Mouse (Mus musculus): Measurements from ENCODE around the gene Ankrd63. TPM values are rescaled to one million over a fixed set of nuclear protein-coding genes. Genes with fewer than 3 reads are reported as not detected.

Gene Ankrd63
- polyA plus RNA-seq, 1 experiment from 2014 or later: not detected

- 74% methylated on average over 9 of the region's 9 CpGs for WGBS
- no peak overlapping the region for H3K4me3 ChIP-seq
- H3K9me3 ChIP-seq (replicated peaks): no peaks in the 10 kb centered on the region
- H3K36me3 ChIP-seq: no peaks in the 10 kb centered on the region
- H3K4me1 ChIP-seq: peaks cover 16% of the 10 kb centered on the region
- DNase-seq (ENCODE audit: low spot score): no peak
- H3K27ac ChIP-seq (replicated peaks): no peak overlapping the region
- peaks cover 34% of the 10 kb centered on the region for H3K27me3 ChIP-seq (ENCODE audit: low read depth, poor library complexity, severe bottlenecking)
These were observed 37.4 kb upstream of the Ankrd63 start for GRCm38 (mm10) chr2:118741183-118741582.

- no peaks in the 10 kb centered on the region for H3K36me3 ChIP-seq
- H3K27me3 ChIP-seq (ENCODE audit: low read depth, poor library complexity, severe bottlenecking): peaks cover 34% of the 10 kb centered on the region
- H3K4me1 ChIP-seq: peaks cover 10% of the 10 kb centered on the region
- 74% methylated on average over 3 of the region's 3 CpGs for WGBS
- no peak overlapping the region for H3K27ac ChIP-seq (replicated peaks)
- H3K9me3 ChIP-seq (replicated peaks): no peaks in the 10 kb centered on the region
- DNase-seq (ENCODE audit: low spot score): no peak
- H3K4me3 ChIP-seq: no peak overlapping the region
These were observed 36.6 kb upstream of the Ankrd63 start for GRCm38 (mm10) chr2:118740341-118740740.

- no peaks in the 10 kb centered on the region for H3K9me3 ChIP-seq (replicated peaks)
- peaks cover 8% of the 10 kb centered on the region for H3K4me1 ChIP-seq
- H3K4me3 ChIP-seq: no peak overlapping the region
- peaks cover 43% of the 10 kb centered on the region for H3K27me3 ChIP-seq (ENCODE audit: low read depth, poor library complexity, severe bottlenecking)
- no peak for DNase-seq (ENCODE audit: low spot score)
- whole genome bisulfite sequencing: 66% methylated on average over 5 of the region's 5 CpGs
- H3K36me3 ChIP-seq: no peaks in the 10 kb centered on the region
- H3K27ac ChIP-seq (replicated peaks): no peak overlapping the region
These were observed 29.6 kb upstream of the Ankrd63 start for GRCm38 (mm10) chr2:118733341-118733740.

- H3K4me3 ChIP-seq: no peak overlapping the region
- DNase-seq (ENCODE audit: low spot score): no peak
- no peaks in the 10 kb centered on the region for H3K36me3 ChIP-seq
- WGBS: 82% methylated on average over 5 of the region's 5 CpGs
- peaks cover 57% of the 10 kb centered on the region for H3K27me3 ChIP-seq (ENCODE audit: low read depth, poor library complexity, severe bottlenecking)
- H3K27ac ChIP-seq (replicated peaks): no peak overlapping the region
- H3K9me3 ChIP-seq (replicated peaks): no peaks in the 10 kb centered on the region
- peaks cover 12% of the 10 kb centered on the region for H3K4me1 ChIP-seq
These were observed 28.2 kb upstream of the Ankrd63 start for GRCm38 (mm10) chr2:118731981-118732380.

GRCm38 (mm10) chr2:118730622-118730915 lies 26.8 kb upstream of the Ankrd63 start:
- Histone ChIP-seq H3K9me3 (replicated peaks) (no peaks in the 10 kb centered on the region), H3K4me3 (no peak overlapping the region), H3K27me3 (ENCODE audit: low read depth, poor library complexity, severe bottlenecking) (peaks cover 68% of the 10 kb centered on the region), H3K36me3 (no peaks in the 10 kb centered on the region), H3K4me1 (peaks cover 12% of the 10 kb centered on the region), H3K27ac (replicated peaks) (no peak overlapping the region)
- no peak for DNase-seq (ENCODE audit: low spot score)
- 3% methylated on average over 3 of the region's 3 CpGs for WGBS

- peaks cover 68% of the 10 kb centered on the region for H3K27me3 ChIP-seq (ENCODE audit: low read depth, poor library complexity, severe bottlenecking)
- no peak for DNase-seq (ENCODE audit: low spot score)
- H3K9me3 ChIP-seq (replicated peaks): no peaks in the 10 kb centered on the region
- H3K36me3 ChIP-seq: no peaks in the 10 kb centered on the region
- 28% methylated on average over 8 of the region's 8 CpGs for WGBS
- peaks cover 12% of the 10 kb centered on the region for H3K4me1 ChIP-seq
- H3K4me3 ChIP-seq: no peak overlapping the region
- H3K27ac ChIP-seq (replicated peaks): no peak overlapping the region
These were observed 26.3 kb upstream of the Ankrd63 start for GRCm38 (mm10) chr2:118729816-118730621.

- 45% methylated on average over 4 of the region's 4 CpGs for WGBS
- Histone ChIP-seq H3K9me3 (replicated peaks) (no peaks in the 10 kb centered on the region), H3K36me3 (no peaks in the 10 kb centered on the region), H3K27me3 (ENCODE audit: low read depth, poor library complexity, severe bottlenecking) (peaks cover 68% of the 10 kb centered on the region), H3K4me1 (peaks cover 12% of the 10 kb centered on the region), H3K4me3 (no peak overlapping the region), H3K27ac (replicated peaks) (no peak overlapping the region)
- no peak for DNase-seq (ENCODE audit: low spot score)
These were observed 25.4 kb upstream of the Ankrd63 start for GRCm38 (mm10) chr2:118729194-118729593.

- Histone ChIP-seq H3K4me1 (peaks cover 12% of the 10 kb centered on the region), H3K27me3 (ENCODE audit: low read depth, poor library complexity, severe bottlenecking) (peaks cover 66% of the 10 kb centered on the region), H3K9me3 (replicated peaks) (no peaks in the 10 kb centered on the region), H3K36me3 (no peaks in the 10 kb centered on the region), H3K27ac (replicated peaks) (no peak within 1 kb of the TSS), H3K4me3 (no peak within 1 kb of the TSS)
- WGBS: 17% methylated on average over 6 of the region's 7 CpGs
- no peak for DNase-seq (ENCODE audit: low spot score)
These were observed 24.6 kb upstream of the Ankrd63 start, which contains the start of gene Plcb2 for GRCm38 (mm10) chr2:118728337-118728736. Gene Plcb2, minus strand, starts transcription at chr2:118728438.

GRCm38 (mm10) chr2:118727911-118728310 lies 24.1 kb upstream of the Ankrd63 start:
- H3K9me3 ChIP-seq (replicated peaks): no peaks in the 10 kb centered on the region
- H3K36me3 ChIP-seq: no peaks in the 10 kb centered on the region
- 25% methylated on average over 9 of the region's 9 CpGs for WGBS
- peaks cover 13% of the 10 kb centered on the region for H3K4me1 ChIP-seq
- no peak overlapping the region for H3K27ac ChIP-seq (replicated peaks)
- peaks cover 68% of the 10 kb centered on the region for H3K27me3 ChIP-seq (ENCODE audit: low read depth, poor library complexity, severe bottlenecking)
- no peak overlapping the region for H3K4me3 ChIP-seq
- DNase-seq (ENCODE audit: low spot score): no peak

GRCm38 (mm10) chr2:118726873-118727272 lies 23.1 kb upstream of the Ankrd63 start:
- DNase-seq (ENCODE audit: low spot score): no peak
- 81% methylated on average over 2 of the region's 2 CpGs for WGBS
- Histone ChIP-seq H3K36me3 (no peaks in the 10 kb centered on the region), H3K4me3 (no peak overlapping the region), H3K27ac (replicated peaks) (no peak overlapping the region), H3K4me1 (peaks cover 15% of the 10 kb centered on the region), H3K9me3 (replicated peaks) (no peaks in the 10 kb centered on the region), H3K27me3 (ENCODE audit: low read depth, poor library complexity, severe bottlenecking) (peaks cover 67% of the 10 kb centered on the region)

GRCm38 (mm10) chr2:118725511-118725910 lies 21.7 kb upstream of the Ankrd63 start:
- H3K27ac ChIP-seq (replicated peaks): no peak overlapping the region
- WGBS: 92% methylated on average over 4 of the region's 4 CpGs
- H3K4me3 ChIP-seq: no peak overlapping the region

GRCm38 (mm10) chr2:118723693-118724486 lies 20.1 kb upstream of the Ankrd63 start:
- peaks cover 49% of the 10 kb centered on the region for H3K27me3 ChIP-seq (ENCODE audit: low read depth, poor library complexity, severe bottlenecking)
- H3K27ac ChIP-seq (replicated peaks): no peak overlapping the region
- 85% methylated on average over 15 of the region's 15 CpGs for WGBS
- no peaks in the 10 kb centered on the region for H3K36me3 ChIP-seq
- peaks cover 11% of the 10 kb centered on the region for H3K4me1 ChIP-seq
- no peaks in the 10 kb centered on the region for H3K9me3 ChIP-seq (replicated peaks)
- no peak overlapping the region for H3K4me3 ChIP-seq
- no peak for DNase-seq (ENCODE audit: low spot score)

More at GRCm38 (mm10) chr2:118725511-118725910, 21.7 kb upstream of the Ankrd63 start:
- no peak for DNase-seq (ENCODE audit: low spot score)
- no peaks in the 10 kb centered on the region for H3K36me3 ChIP-seq
- H3K27me3 ChIP-seq (ENCODE audit: low read depth, poor library complexity, severe bottlenecking): peaks cover 56% of the 10 kb centered on the region
- H3K4me1 ChIP-seq: peaks cover 12% of the 10 kb centered on the region
- no peaks in the 10 kb centered on the region for H3K9me3 ChIP-seq (replicated peaks)

- Histone ChIP-seq H3K9me3 (replicated peaks) (no peaks in the 10 kb centered on the region), H3K4me3 (no peak overlapping the region), H3K27me3 (ENCODE audit: low read depth, poor library complexity, severe bottlenecking) (peaks cover 56% of the 10 kb centered on the region), H3K27ac (replicated peaks) (no peak overlapping the region), H3K4me1 (peaks cover 30% of the 10 kb centered on the region), H3K36me3 (no peaks in the 10 kb centered on the region)
- DNase-seq (ENCODE audit: low spot score): no peak
- 91% methylated on average over 5 of the region's 5 CpGs for whole genome bisulfite sequencing
These were observed 12.9 kb upstream of the Ankrd63 start for GRCm38 (mm10) chr2:118716677-118717076.

All from midbrain, embryonic 10.5 days (tissue).